Mouse (Mus musculus) right cerebral cortex, postnatal 25 days (tissue): ENCODE results near the gene E130114P18Rik.
A peak's percentile ranks its signal among the peaks of the same experiment; 100 is the strongest.

Experiments
- DNase-seq: peaks from one replicate; pipeline ENCODE4 v3.0.0; 2022

Gene E130114P18Rik

GRCm38 (mm10) chr4:97775494-97776265 lies 2.2 kb downstream of the E130114P18Rik start:
- no peak for DNase-seq

- peak; percentile 56 for DNase-seq
These were observed 2.8 kb downstream of the E130114P18Rik start for GRCm38 (mm10) chr4:97775059-97775458.

GRCm38 (mm10) chr4:97774446-97774950 lies 3.4 kb downstream of the E130114P18Rik start:
- DNase-seq: no peak

- no peak for DNase-seq
These were observed 4.1 kb downstream of the E130114P18Rik start for GRCm38 (mm10) chr4:97773791-97774190.

- DNase-seq: peak; percentile 83
These were observed 4.7 kb downstream of the E130114P18Rik start for GRCm38 (mm10) chr4:97773110-97773593.

GRCm38 (mm10) chr4:97772641-97773040 lies 5.2 kb downstream of the E130114P18Rik start, which contains the start of gene Nfia:
Gene Nfia, plus strand, starts transcription at chr4:97772734.
- no peak for DNase-seq

GRCm38 (mm10) chr4:97772084-97772484 lies 5.8 kb downstream of the E130114P18Rik start:
- DNase-seq: peak; percentile 97

- no peak for DNase-seq
These were observed 6.5 kb downstream of the E130114P18Rik start for GRCm38 (mm10) chr4:97771426-97771825.

- no peak for DNase-seq
These were observed 8.0 kb downstream of the E130114P18Rik start for GRCm38 (mm10) chr4:97769861-97770260.

GRCm38 (mm10) chr4:97767516-97767915 lies 10.4 kb downstream of the E130114P18Rik start:
- no peak for DNase-seq

- no peak for DNase-seq
These were observed 10.9 kb downstream of the E130114P18Rik start for GRCm38 (mm10) chr4:97767025-97767424.

GRCm38 (mm10) chr4:97766100-97766499 lies 11.8 kb downstream of the E130114P18Rik start:
- DNase-seq: no peak

- DNase-seq: no peak
These were observed 12.4 kb downstream of the E130114P18Rik start for GRCm38 (mm10) chr4:97765341-97766020.

- no peak for DNase-seq
These were observed 13.3 kb downstream of the E130114P18Rik start for GRCm38 (mm10) chr4:97764616-97765015.

GRCm38 (mm10) chr4:97758661-97759060 lies 19.2 kb downstream of the E130114P18Rik start:
- no peak for DNase-seq

- DNase-seq: peak; percentile 39
These were observed 19.9 kb downstream of the E130114P18Rik start for GRCm38 (mm10) chr4:97757978-97758461.

GRCm38 (mm10) chr4:97757207-97757977 lies 20.5 kb downstream of the E130114P18Rik start:
- DNase-seq: peak; percentile 70

- DNase-seq: peak; percentile 8
These were observed 23.6 kb downstream of the E130114P18Rik start for GRCm38 (mm10) chr4:97754241-97754640.

GRCm38 (mm10) chr4:97753521-97753920 lies 24.4 kb downstream of the E130114P18Rik start:
- no peak for DNase-seq

- no peak for DNase-seq
These were observed 25.4 kb downstream of the E130114P18Rik start for GRCm38 (mm10) chr4:97752276-97753010.

GRCm38 (mm10) chr4:97751483-97752251 lies 26.2 kb downstream of the E130114P18Rik start:
- peak; percentile 36 for DNase-seq
